Mouse (Mus musculus) olfactory bulb, adult 2 months (tissue): Measurements from ENCODE around the gene Tenm2. TPM values are rescaled to one million over a fixed set of nuclear protein-coding genes. Genes with fewer than 3 reads are reported as not detected.

Experiments
- H3K27ac ChIP-seq: fragments of 200-500 bp; 2 replicates; pipeline ENCODE4 v1.5.1; 2012; ENCODE audit warnings: low read depth, low read length; ENCODE audit not compliant: insufficient read depth
- H3K4me1 ChIP-seq: fragments of 200-500 bp; 2 replicates; pipeline ENCODE4 v1.6.1; 2012; ENCODE audit warnings: low read length; ENCODE audit not compliant: control insufficient read depth, insufficient read depth
- H3K4me3 ChIP-seq: fragments of 200-500 bp; 2 replicates; pipeline ENCODE4 v1.5.1; 2012; ENCODE audit warnings: mild to moderate bottlenecking, low read depth, low read length, moderate library complexity; ENCODE audit not compliant: insufficient read depth
- CTCF ChIP-seq: fragments of 200-500 bp; IDR thresholded peaks from 2 replicates; pipeline ENCODE4 v1.5.1; 2012; ENCODE audit warnings: low read depth, mild to moderate bottlenecking, low read length, moderate library complexity; ENCODE audit not compliant: insufficient read depth
- POLR2A ChIP-seq: fragments of 200-500 bp; IDR thresholded peaks from 2 replicates; pipeline ENCODE4 v1.6.1; 2012; ENCODE audit warnings: mild to moderate bottlenecking, low read depth, low read length, moderate library complexity; ENCODE audit not compliant: insufficient read depth
- WGBS: fragments of 180-500 bp; shearing (Covaris S2); methylation state at CpG from one replicate; pipeline ENCODE4 v1.1.7; 2018; 5-methylcytosine and 5-hydroxymethylcytosine counted together
- polyA plus RNA-seq: library from polyadenylated mRNA; stranded (reverse); fragments of >200 nt; gene quantifications from 2 replicates; pipeline ENCODE4 v1.2.4, GENCODE M21; 2012; ENCODE audit warnings: low replicate concordance; ENCODE audit not compliant: missing spikeins, insufficient read depth, insufficient read length

Tenm2 gene
- polyA plus RNA-seq, 1 experiment: not detected

- Histone ChIP-seq H3K27ac (no peak overlapping the region), H3K4me3 (no peak overlapping the region), H3K4me1 (no peaks in the 10 kb centered on the region)
- TF ChIP-seq CTCF (no peak), POLR2A (no peak)
- 74% methylated on average over 7 of the region's 7 CpGs for WGBS
These were observed 348.3 kb downstream of the Tenm2 start for GRCm38 (mm10) chr11:36887490-36887889.

GRCm38 (mm10) chr11:36886147-36886546, 349.6 kb downstream of the Tenm2 start:
- Histone ChIP-seq H3K4me1 (no peaks in the 10 kb centered on the region), H3K4me3 (no peak overlapping the region), H3K27ac (no peak overlapping the region)
- no peak for TF ChIP-seq POLR2A
- no peak for TF ChIP-seq CTCF
- WGBS: 97% methylated on average over 3 of the region's 3 CpGs

- no peak overlapping the region for H3K4me3 ChIP-seq
- WGBS: 38% methylated on average over 4 of the region's 4 CpGs
- no peak for TF ChIP-seq POLR2A
- TF ChIP-seq CTCF: no peak
- no peak overlapping the region for H3K27ac ChIP-seq
- H3K4me1 ChIP-seq: no peaks in the 10 kb centered on the region
These were observed 362.8 kb downstream of the Tenm2 start for GRCm38 (mm10) chr11:36872961-36873360.

GRCm38 (mm10) chr11:36870548-36870947, 365.2 kb downstream of the Tenm2 start:
- TF ChIP-seq POLR2A (no peak), CTCF (no peak)
- no peak overlapping the region for H3K4me3 ChIP-seq
- no peak overlapping the region for H3K27ac ChIP-seq
- H3K4me1 ChIP-seq: no peaks in the 10 kb centered on the region
- WGBS: 81% methylated on average over 5 of the region's 5 CpGs

- Histone ChIP-seq H3K4me3 (no peak overlapping the region), H3K27ac (no peak overlapping the region), H3K4me1 (no peaks in the 10 kb centered on the region)
- WGBS: 45% methylated on average over 3 of the region's 3 CpGs
- no peak for TF ChIP-seq CTCF
- no peak for TF ChIP-seq POLR2A
These were observed 384.1 kb downstream of the Tenm2 start for GRCm38 (mm10) chr11:36851690-36852089.

GRCm38 (mm10) chr11:36847451-36847850, 388.3 kb downstream of the Tenm2 start:
- 92% methylated on average over 6 of the region's 6 CpGs for WGBS
- Histone ChIP-seq H3K4me3 (no peak overlapping the region), H3K4me1 (no peaks in the 10 kb centered on the region), H3K27ac (no peak overlapping the region)
- TF ChIP-seq CTCF: no peak
- TF ChIP-seq POLR2A: no peak

- TF ChIP-seq POLR2A (no peak), CTCF (no peak)
- H3K27ac ChIP-seq: no peak overlapping the region
- WGBS: 90% methylated on average over 4 of the region's 4 CpGs
These were observed 402.9 kb downstream of the Tenm2 start for GRCm38 (mm10) chr11:36832855-36833254.

GRCm38 (mm10) chr11:36831511-36831910, 404.3 kb downstream of the Tenm2 start:
- TF ChIP-seq CTCF (no peak), POLR2A (no peak)
- WGBS: 58% methylated on average over 11 of the region's 11 CpGs
- no peak overlapping the region for H3K4me3 ChIP-seq
- H3K4me1 ChIP-seq: no peaks in the 10 kb centered on the region
- H3K27ac ChIP-seq: no peak overlapping the region

More at GRCm38 (mm10) chr11:36832855-36833254, 402.9 kb downstream of the Tenm2 start:
- no peak overlapping the region for H3K4me3 ChIP-seq
- no peaks in the 10 kb centered on the region for H3K4me1 ChIP-seq

GRCm38 (mm10) chr11:36824666-36825065, 411.1 kb downstream of the Tenm2 start:
- Histone ChIP-seq H3K27ac (no peak overlapping the region), H3K4me1 (no peaks in the 10 kb centered on the region), H3K4me3 (no peak overlapping the region)
- WGBS: 50% methylated on average over 7 of the region's 7 CpGs
- TF ChIP-seq POLR2A: no peak
- TF ChIP-seq CTCF: no peak

- no peak for TF ChIP-seq CTCF
- TF ChIP-seq POLR2A: no peak
- no peaks in the 10 kb centered on the region for H3K4me1 ChIP-seq
- WGBS: 81% methylated on average over 1 of the region's 1 CpGs
- no peak overlapping the region for H3K4me3 ChIP-seq
- no peak overlapping the region for H3K27ac ChIP-seq
These were observed 431.1 kb downstream of the Tenm2 start for GRCm38 (mm10) chr11:36804615-36805014.
